Comparison of ENCODE assay signal across 7 mouse cellular contexts in genomic region chr9:23027377-23028313, GRCm38 (mm10).
A peak's percentile ranks its signal among the peaks of the same experiment; 100 is the strongest.
DNase-seq lines count a peak whose midpoint lies in the region; TF ChIP-seq lines count a peak whose summit lies in the region.

No protein-coding gene starts in this region.

- intact Hi-C loops in heart, postnatal 36 days (cut with DNase I), result loop anchor here (1.0 kb wide), 1 partner anchor 185 kb away; no protein-coding TSS in a partner anchor

- peaks cover 14% of the 10 kb centered on the region; the same call in 1 of the 2 replicates for H3K27me3 ChIP-seq in embryonic facial prominence, embryonic 10.5 days (replicated peaks; ENCODE audit: low read depth, poor library complexity, severe bottlenecking)

- no peaks in the 10 kb centered on the region for H3K9me3 ChIP-seq in ES-E14 (ENCODE audit: control insufficient read depth, insufficient read depth, low read depth, low read length)
- H3K9me3 ChIP-seq in embryonic facial prominence, embryonic 10.5 days, result no peaks in the 10 kb centered on the region

- in situ Hi-C loops in ES-E14 (cut with MboI; ENCODE audit: low sequenced_read_pairs in 2 of 2, unreplicated experiment in 2 of 2), result no loop called here

- peak; percentile 73 for DNase-seq in ES-E14 (ENCODE audit: low read depth, low spot score)
- peak; percentile 60 for DNase-seq in adrenal gland, adult 2 months
- peak; percentile 58 for DNase-seq in embryonic facial prominence, embryonic 10.5 days (ENCODE audit: low spot score)
- peak; percentile 41 to 63 for DNase-seq in heart, postnatal 36 days
- peak; percentile 19 to 79 for DNase-seq in layer of hippocampus, adult 18-20 months (ENCODE audit: low spot score in 2 of 2)
- peak; percentile 75 for DNase-seq in lung, postnatal 14 days
- peak; percentile 74 for DNase-seq in right cerebral cortex, postnatal 14 days

- H3K4me1 ChIP-seq in ES-E14 (ENCODE audit: control insufficient read depth in 2 of 2, insufficient read depth in 2 of 2, low read length in 2 of 2, poor library complexity in 1 of 2), result peaks cover 0 to 2% of the 10 kb centered on the region in 2 experiments; a peak in 1 of 4 replicates
- H3K4me1 ChIP-seq in embryonic facial prominence, embryonic 10.5 days, result peaks cover 28% of the 10 kb centered on the region

- H3K36me3 ChIP-seq in ES-E14 (ENCODE audit: control insufficient read depth, insufficient read depth, low read length, poor library complexity, severe bottlenecking), result no peaks in the 10 kb centered on the region
- no peaks in the 10 kb centered on the region for H3K36me3 ChIP-seq in embryonic facial prominence, embryonic 10.5 days (replicated peaks)

- 53% methylated on average over 9 of the region's 9 CpGs for WGBS in embryonic facial prominence, embryonic 10.5 days

- H3K9ac ChIP-seq in ES-E14 (ENCODE audit: insufficient read depth, low read depth, low read length, poor library complexity, severe bottlenecking), result no peak overlapping the region

- no peak overlapping the region for H3K4me3 ChIP-seq in ES-E14 (ENCODE audit: insufficient read depth in 1 of 2, low read depth in 1 of 2, low read length in 2 of 2, poor library complexity in 1 of 2, severe bottlenecking in 1 of 2)
- H3K4me3 ChIP-seq in embryonic facial prominence, embryonic 10.5 days, result no peak overlapping the region

- no peak overlapping the region for H3K27ac ChIP-seq in ES-E14 (ENCODE audit: insufficient read depth, low read depth, low read length, poor library complexity, severe bottlenecking)
- H3K27ac ChIP-seq in embryonic facial prominence, embryonic 10.5 days (replicated peaks), result peak overlapping the region; percentile 65; the same call in 1 of the 2 replicates

TF ChIP-seq in ES-E14, 5 proteins besides CTCF, POLR2A, EP300 and RAD21:
- no peak for TF ChIP-seq HCFC1 (IDR thresholded peaks at IDR 0.05; ENCODE audit: borderline replicate concordance, insufficient read depth, low read length)
- TF ChIP-seq ZNF384 (IDR thresholded peaks at IDR 0.05; ENCODE audit: low read depth, low read length), result no peak
- no peak for TF ChIP-seq ZC3H11A (IDR thresholded peaks at IDR 0.05; ENCODE audit: borderline replicate concordance, low read depth, low read length)
- TF ChIP-seq CHD2 (IDR thresholded peaks at IDR 0.05; ENCODE audit: low read depth, low read length), result no peak
- no peak for TF ChIP-seq MAFK (IDR thresholded peaks at IDR 0.05; ENCODE audit: insufficient read depth, low read depth, low read length)
